Mouse (Mus musculus): Measurements from ENCODE around the gene Mvb12b. TPM values are rescaled to one million over a fixed set of nuclear protein-coding genes. Genes with fewer than 3 reads are reported as not detected.

Gene Mvb12b
- total RNA-seq, 2 experiments from 2014 or later = 26.1 to 26.8 TPM

DNA sequence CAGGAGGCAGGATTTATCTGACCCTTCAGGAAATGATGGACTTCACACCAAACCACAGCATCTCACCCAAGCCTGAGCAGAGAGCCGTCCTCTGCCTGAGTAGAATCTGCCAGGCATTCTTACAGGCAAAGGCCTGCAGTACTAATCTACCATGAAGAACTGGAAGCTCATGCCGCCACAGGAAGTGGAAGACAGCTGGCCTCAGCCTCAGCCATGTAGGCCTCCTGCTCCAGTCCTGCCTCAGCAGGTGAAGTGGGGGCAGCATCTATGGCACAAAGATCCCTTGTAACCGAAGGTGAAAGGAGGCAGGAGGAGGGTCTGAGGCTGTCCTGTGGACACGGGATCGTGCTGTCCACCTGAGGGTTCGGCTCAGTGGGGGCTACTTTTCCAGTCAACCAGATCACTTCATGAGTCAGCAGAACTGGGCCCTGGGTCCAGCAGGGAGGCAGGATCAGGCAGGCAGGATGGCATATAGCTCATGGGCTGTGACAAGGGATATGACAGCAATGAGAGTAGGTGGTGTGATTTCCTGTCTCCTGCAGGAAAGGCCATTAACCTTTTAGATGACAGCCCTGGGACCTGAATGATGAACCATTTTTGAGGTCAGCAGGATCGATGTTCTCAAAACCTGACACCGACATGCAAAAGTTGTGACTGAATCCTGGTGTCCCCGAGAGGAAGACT, 69.9 kb downstream of the Mvb12b start:
- no peak for DNase-seq
- intact Hi-C loops (cut with DNase I) = no loop called here

DNA sequence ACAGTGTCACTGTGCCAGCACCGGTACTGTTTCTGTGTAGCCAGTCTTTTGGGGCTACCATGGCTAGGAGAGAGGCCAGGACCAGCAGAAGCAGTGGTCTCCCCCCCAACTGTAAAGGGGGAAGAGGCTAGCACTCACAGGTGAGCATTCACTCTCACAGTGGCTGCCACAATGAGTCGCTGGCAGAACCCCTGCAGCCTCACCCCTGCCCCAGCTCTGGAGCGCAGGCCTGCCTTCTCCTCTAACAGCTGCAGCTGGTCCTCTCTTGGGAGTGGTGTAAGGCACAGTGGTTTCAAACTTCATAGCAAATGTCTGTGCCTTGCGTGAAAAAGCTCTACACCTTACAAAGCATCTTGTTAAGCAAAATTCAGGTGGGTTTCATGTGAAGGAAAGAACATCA, 70.7 kb downstream of the Mvb12b start:
- DNase-seq = no peak
- intact Hi-C loops (cut with DNase I) = no loop called here

DNA sequence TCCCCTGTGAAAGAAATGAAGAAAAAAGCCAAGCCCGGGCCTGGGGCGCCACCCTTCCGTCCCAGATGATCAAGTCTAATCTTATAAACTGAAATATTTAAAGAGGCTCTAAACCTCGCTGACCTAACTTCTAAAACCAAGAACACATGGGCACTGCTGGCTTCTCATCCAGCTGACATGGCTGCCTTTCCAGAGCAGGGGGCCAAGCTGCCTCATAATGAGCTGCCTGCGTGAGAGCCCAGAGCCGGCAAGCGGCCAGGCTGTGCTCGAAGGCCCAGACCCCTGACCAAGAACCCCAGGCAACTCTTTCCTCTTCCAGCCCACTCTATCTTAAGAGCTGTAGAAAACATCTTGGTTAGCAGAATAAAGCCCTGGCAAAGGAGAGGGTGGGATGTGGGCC, 73.2 kb downstream of the Mvb12b start:
- intact Hi-C loops (cut with DNase I) = no loop called here
- no peak for DNase-seq

DNA sequence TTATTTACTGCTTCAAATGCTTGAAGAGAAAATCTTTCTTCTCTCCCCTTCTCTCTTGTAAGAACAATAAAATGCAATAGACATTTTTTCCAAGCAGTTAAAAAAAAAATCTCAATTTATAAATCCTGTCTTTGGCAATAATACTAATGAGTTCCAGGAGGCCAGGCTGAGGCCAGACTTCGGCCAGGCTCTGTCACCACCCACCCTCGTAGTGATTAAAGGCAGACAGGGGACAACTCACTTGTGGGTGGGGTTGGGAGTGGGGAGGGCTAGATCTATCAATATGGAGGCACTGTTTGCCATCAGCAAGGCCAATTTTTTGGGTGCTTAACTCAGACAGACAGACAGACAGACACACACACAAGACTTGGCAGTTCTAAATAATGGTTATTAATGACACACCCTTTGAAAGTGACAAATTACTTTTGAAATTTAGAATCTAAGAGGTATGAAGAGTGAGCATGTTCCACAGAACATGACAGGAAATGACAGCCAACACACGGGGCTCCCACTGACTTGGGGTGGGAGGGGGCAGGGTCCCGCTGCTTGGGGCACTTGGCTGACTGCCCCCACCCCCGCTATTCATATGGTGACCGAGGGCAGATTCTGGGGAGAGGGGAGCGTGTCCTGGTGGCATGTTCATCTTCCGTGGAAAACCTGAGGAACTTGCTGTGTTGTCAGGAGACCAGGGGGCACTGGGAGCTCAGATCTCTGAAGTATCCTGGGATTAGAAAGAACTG, 74.1 kb downstream of the Mvb12b start:
- no peak for DNase-seq
- intact Hi-C loops (cut with DNase I) = no loop called here

DNA sequence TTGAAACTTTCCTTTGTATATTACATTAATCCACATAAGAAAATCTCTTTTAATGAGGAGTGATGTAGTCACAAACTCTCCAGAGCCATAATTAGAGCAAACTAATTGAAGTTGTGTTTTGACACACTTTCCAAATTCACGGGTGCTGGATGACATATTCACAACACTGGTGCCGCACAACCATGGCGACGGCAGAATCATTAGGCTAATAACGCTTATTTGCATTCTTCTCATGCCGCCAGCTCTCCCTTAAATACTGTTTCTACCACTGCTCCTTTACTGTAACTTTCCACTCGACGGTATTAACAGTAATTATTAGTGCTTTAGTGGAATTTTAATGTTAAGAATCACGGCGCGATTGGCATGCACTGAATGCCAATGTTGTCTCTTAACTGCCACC, 74.8 kb downstream of the Mvb12b start:
- no peak for DNase-seq
- intact Hi-C loops (cut with DNase I) = no loop called here

DNA sequence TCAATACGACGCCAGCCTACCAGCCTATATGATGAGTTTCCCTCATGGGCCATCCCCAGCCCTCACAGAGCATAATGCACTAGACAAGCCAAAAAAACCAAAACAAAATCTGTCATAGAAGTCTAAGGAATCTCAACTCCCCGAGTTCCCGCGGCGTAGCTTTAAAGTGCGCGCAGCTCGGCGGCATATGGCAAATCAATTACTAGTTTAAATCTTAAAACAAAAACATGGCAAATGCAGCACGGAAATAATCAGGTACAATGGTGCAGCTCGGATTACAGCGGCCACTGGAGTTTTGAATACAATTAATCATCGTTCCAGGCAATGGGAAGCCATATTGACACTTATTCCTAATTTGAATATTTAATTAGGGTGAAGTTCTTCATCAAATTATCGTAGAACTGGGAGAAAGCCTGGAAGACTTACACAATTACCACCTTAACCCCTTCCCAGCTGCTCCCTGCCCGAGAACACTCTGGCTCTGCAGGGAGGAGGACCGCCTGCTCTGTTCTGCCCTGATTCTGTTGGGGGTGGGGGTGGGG, 76.3 kb downstream of the Mvb12b start:
- intact Hi-C loops (cut with DNase I) = no loop called here

DNA sequence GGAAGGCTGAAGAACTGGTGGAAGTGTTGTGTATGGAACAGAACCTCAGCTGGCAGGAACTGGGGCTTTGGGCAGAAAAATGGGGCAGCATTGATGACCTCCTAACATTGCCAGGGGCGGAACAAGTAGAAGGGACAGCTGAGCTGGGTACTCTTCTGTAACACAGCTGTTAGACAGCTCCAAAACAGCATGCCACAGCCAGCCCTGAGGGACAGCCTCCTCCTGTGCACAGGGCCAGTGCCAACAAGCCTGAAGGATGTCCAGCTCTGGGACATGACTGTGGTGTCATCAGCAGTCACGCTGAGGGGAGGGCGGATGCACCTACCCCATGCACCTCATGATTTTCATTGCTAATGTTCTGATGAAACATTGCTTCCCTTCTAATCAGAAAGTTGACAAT, 78.7 kb downstream of the Mvb12b start:
- intact Hi-C loops (cut with DNase I) = no loop called here
- no peak for DNase-seq

More for the DNA sequence above, 76.3 kb downstream of the Mvb12b start:
- DNase-seq = no peak

DNA sequence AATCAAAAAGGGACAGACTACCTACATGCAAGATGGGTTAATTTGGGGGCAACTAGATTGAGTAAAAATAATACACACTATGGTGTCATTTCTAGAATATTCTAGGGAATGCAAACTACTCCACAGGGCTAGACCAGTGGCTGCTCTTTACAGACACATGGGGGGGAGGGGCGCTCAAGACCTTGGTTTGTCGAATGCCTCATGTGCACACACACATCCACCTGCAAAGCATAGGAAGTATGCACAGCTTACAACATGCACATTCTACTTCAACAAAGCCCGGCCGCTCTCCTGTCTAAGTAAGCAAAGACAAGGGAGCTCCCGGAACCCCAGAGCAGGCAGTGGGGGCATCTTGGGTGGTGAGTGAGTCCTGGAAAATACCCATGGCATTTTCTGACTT, 79.7 kb downstream of the Mvb12b start:
- intact Hi-C loops (cut with DNase I) = no loop called here
- DNase-seq = no peak

DNA sequence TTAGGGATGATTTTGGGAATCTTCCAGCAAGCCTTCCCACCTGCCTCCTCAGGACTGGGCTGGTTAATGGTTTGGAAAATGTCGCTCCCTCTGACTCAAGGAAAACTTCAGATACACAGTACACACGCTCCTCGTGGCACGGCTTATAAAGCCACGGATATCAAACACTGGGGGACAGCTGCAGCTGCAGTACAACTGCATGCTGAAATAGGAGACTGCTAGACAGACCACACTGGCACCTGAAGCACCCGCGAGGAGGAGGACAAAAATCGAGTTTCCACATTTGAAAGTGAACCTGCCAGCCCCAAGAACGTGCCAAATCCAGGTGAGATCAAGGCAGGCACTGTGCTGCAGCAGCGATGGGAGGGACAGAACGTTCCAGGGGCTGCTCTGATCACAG, 82.1 kb downstream of the Mvb12b start:
- DNase-seq = no peak
- intact Hi-C loops (cut with DNase I) = no loop called here

DNA sequence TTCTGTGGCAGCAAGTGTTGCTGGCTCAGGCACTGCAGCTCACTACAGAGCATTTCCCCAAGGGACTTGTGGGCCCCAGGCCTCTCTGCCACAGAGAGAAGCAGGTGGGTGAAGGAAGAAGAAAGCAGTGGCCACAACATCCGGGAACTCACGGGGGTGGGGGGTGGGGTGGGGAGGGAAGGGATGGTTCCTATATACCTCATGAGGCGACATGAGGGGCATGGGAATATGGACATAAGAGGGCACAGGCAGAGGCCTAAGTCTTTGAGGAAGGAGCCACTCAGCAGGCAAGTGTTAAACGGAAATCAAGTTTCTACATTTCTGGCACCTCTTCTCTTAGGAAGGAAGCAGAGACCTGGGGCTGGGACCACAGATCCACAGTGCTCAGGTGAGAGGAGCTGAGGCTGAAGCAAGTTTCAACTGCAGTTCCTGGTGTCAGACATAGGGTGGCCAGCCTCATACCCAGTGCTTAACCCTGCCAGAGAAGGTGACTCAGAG, 84.0 kb downstream of the Mvb12b start:
- intact Hi-C loops (cut with DNase I) = no loop called here
- DNase-seq = no peak

DNA sequence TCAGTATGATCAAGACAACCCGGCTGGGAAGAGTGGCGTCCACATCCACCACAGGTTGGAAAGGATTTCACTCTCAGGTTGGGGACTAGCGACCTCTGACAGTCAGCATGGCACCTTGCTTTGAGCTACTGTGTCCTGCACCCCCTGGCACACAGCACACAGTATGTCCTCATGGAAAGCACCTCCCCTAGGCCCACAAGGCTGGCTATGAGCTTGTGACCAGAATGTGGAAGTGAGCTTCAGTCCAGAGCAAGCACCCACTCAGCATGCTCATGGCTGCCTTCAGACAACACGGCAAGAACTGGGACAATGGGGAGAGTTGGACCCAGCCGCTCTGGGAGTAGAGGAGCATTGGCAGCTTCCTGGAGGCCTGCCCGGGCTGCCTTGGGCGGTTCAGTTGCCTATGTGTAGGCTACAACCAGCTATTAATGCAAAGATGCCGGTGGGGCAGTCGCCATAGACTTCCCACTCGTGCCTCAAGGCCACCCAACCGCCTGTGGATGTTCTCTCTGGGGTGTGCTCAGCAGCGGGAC, 84.6 kb downstream of the Mvb12b start:
- intact Hi-C loops (cut with DNase I) = no loop called here
- no peak for DNase-seq

DNA sequence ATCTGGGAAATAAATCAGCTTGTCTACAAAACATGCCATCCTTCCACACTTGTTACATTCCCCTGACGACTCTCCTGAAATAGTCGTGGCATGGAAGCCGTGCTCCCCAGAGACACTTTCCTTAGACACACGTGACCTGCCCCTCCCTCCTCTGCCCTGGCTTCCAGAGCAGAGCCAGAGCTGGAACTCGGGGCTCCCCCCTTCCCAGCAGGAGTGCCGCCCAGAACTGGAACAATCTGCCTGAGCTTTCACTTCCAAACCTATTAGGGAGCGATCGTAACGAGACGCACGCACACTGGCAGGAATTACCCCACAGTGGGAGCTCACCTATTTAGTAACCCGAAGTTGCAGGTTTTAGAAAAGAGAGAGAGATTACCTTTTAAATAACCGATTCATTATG, 86.0 kb downstream of the Mvb12b start:
- intact Hi-C loops (cut with DNase I) = no loop called here
- no peak for DNase-seq

DNA sequence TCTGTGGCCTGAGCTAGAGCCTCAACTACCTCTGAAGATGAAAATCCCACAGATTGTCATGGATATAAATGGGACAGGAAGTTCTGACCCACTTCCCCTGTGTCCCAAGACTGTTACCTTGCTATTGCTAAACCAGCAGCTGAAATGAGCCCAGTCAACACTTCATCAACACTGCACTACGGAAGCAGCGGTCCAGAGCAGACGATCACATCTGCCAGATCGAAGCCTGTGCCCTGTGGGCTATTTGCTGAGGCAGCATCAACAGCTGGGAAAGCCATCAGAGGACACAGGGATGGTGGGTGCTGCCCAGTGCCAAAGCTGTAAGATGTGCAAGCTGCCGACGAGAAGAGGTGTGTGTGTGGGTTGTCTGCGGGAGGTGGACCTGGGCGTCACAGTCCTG, 86.4 kb downstream of the Mvb12b start:
- intact Hi-C loops (cut with DNase I) = no loop called here
- no peak for DNase-seq

DNA sequence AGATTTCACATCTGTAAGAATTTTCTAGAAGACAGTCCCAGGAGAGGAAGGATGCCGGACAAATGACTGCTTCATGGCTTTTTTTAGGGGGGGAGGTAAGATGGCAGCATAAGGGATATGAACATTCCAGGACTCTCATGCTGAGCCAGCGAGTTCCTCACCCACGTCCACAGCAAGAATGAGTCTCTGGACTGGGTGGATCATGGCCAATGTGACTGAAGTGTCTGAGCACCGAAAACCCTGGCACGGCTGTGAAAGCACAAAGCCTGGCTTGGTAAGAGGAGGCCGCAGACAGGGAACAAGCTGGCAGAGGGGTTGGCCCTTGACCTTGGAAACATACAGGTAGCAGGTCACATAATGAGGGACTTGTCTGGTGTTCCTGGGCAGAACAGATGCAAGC, 87.5 kb downstream of the Mvb12b start:
- no peak for DNase-seq
- intact Hi-C loops (cut with DNase I) = no loop called here

DNA sequence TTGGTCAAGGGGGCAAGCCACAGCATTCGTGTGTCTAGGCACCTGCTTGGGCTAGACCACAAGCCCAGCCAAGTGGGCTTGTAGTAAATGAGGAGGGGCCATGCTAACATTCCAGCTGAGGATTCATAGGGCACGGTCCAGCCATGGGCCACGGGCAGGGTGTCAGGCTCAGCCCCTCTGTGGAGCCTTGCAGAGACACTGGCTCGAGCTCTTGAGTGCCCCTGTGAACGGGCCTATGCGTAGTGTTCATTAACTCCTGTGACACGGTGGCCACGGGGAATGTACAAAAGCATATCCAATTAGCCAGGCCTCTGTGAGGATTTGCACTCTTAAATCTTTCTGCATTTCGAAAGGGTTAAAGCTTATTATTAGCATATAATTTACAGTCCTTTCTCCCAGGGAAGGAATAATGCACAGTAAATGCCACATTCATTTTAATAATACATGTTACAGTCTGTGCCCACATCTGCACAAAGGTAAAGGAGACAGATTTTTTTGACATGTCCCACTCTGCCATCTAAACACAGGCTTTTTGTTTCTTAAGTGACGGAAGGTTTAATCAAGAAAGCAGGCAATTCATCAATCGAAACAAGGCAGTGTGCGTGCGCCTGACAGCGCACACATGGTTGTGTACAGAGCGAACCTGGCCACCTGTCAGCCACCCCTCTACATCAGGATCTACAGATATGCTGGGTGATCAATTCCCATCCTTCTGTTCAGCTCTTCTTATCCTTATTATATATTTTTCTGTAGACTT, 91.9 kb downstream of the Mvb12b start:
- DNase-seq = no peak
- intact Hi-C loops (cut with DNase I) = no loop called here

DNA sequence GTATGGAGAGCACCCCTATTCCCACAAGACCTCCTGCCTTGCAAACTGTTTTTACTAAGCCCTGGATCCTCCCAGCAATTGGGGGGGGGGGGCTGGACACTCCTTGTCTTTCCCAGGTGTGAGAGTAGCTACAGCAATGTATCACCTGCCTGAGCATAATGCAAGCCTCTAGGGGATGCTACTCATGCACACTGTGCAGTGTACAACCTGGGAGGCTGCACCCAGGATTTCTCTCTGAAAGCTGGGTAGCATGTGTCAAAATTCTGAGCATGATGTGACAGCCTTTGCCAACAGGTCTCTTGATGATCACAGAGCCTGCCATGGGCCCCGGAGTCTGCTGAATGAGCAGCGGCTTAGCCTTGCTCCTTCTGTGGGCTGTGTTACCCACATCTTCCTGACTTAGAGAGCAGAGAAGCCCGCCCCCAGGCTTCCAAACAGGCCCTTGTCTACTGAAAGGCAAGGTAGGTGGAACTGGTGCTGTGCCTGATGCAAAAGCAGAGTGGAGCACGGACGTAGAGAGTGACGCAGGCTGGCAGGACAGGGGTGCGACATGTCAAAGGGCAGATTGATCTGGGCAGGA, 92.7 kb downstream of the Mvb12b start:
- no peak for DNase-seq
- intact Hi-C loops (cut with DNase I) = no loop called here

DNA sequence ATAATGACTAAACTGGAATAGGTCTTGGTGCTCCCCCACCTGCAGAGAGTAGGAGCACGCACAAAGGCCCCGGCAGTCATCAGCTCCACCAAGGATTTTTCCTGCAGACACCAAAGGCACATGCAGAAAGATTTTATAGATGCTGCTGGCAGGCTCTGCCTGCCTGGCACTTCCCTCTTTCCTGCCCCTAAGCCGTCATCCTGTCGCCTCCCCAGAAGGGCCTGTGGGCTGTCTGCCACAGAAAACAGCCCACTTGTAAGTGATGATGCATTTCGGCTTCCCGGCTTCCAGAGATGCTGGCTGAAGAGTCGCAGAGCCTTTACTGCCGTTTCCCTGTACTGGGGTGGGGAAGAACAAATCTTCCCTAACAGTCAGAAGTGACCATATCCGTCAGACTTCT, 93.3 kb downstream of the Mvb12b start:
- peak; percentile 27 to 31 for DNase-seq

DNA sequence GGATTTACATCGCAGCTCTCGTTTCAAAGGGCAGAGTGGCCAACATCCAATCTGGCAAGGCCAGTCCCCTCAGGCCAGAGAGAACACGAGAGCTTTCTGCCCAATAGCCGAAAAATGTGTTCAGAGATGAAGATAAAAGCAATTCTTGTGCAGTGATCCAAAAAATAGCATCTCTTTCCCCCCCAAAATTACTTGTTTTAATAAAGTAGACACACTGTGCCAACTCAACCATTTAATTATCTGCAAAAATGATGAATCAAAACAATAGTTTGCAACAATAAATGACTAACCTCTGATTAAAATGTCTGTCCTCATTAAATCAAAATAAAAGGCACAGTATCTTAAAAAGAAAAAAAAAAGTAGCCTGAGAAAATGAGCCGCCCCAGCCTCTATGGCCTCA, 97.4 kb downstream of the Mvb12b start:
- intact Hi-C loops (cut with DNase I) = no loop called here
- DNase-seq = no peak

More for the DNA sequence above, 93.3 kb downstream of the Mvb12b start:
- intact Hi-C loops (cut with DNase I) = no loop called here

DNA sequence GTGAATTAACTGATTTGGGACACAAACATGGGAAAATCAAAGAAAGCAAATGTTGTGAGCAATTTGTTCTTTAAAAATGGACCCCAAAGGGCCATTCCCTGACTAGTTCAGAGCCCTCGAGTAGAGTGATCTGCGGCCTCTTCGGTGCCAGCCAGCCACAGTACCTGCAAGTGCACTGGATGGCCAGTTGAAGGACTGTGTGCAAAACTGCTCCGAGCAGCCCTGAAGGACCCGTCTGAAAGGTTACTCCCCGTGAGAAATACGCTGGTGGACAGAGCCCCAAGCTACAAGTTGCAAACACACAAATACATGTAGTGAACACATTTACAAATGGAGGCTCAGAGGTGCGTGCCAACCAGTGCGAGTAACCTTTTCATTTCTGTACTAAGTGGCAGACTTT, 98.0 kb downstream of the Mvb12b start:
- no peak for DNase-seq
- intact Hi-C loops (cut with DNase I) = no loop called here

DNA sequence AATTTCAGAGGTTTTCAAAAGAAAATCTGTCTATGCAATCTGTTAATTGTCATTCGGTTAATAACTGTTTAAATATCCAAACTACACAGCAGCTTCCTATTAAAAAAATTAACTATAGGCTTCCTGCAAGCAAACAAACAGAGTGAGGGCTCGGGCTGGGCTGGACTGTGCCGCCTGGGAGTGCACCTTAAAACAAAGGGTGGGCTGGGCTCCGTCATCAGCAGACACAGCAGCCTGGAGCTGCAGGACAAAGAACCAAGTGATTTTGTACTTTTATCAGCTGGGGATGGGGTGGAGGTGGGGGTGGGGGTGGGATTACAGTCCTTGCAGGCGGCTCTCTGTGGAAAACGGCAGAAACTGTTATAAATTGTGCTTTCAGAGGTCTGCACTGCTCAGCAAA, 98.5 kb downstream of the Mvb12b start:
- intact Hi-C loops (cut with DNase I) = no loop called here
- DNase-seq = no peak

DNA sequence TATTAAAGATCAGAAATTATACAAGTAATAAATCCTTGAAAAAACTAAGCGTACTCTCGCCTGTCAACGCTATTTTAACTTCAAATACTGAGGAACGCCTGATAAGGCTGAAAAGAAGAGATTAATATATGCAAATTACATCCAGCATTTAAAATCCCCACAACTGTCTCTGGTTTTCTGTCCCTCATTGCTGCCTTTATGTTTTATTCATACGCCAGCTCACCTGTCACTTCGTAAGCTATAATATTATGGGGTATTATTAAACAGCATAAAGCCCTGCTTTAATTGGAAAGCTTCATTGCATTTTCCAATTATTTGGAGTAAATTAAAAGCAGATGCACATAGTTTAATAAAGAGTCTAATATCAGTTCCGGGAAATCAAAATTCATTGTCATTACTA, 98.9 kb downstream of the Mvb12b start:
- intact Hi-C loops (cut with DNase I) = no loop called here
- no peak for DNase-seq

Data from heart, postnatal 10 days (tissue).